Mouse (Mus musculus) 3T3-L1 (cell line): ENCODE data around the gene Cav1.
A peak's percentile ranks its signal among the peaks of the same experiment; 100 is the strongest.

Experiments used
- DNase-seq: peaks from one replicate; pipeline ENCODE4 v3.0.0-alpha.2; 2015; ENCODE audit warnings: low read depth, low spot score

Cav1 gene

DNA sequence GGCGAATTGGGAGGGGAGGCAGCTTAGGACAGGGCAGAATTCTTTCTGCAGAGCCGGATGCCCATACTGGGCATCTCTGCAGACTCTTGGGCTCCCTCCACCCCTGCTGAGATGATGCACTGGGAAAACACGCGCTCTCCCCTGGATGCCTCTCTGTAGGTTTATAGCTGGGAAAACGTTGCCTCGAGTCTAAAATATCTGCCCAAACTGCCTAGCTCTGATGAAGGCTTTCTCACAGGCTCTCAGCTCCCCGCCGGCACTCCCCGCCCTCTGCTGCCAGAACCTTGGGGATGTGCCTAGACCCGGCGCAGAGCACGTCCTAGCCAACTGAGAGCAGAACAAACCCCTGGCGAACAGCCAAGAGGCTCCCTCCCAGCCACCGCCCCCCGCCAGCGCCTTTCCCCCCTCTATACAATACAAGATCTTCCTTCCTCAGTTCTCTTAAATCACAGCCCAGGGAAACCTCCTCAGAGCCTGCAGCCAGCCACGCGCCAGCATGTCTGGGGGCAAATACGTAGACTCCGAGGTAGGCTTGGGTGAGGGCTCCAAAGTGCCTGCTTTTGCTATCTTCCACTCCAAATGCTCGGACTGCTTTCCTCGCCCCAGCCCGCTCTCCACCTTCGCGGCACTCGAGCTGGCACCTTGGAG is at the start of gene Cav1:
Gene Cav1 (plus strand): TSS at position 382 of the 648 bp plus-strand sequence.
- peak; percentile 97 for DNase-seq

DNA sequence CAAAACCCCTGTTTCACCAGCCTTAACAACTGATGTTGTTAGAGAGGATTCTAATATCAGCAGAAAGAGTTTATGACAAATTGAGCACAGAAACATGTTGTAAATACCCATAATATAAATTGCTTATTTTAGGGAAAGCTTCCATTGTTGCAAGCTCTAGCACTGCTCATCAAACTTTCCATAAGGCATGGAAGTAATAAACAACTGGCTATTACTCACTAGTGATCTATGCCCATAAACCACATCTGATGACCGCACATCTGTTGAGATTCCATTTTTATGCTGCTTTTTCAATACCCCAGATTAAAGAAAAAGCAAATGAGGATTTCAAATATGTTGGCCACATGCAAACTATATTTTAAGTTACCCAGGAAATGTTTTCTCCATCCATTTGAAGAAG is 48.0 kb upstream of the Cav1 start:
- DNase-seq, result peak; percentile 88

GRCm38 (mm10) chr6:17258911-17259310 is 47.2 kb upstream of the Cav1 start:
- DNase-seq, result peak; percentile 84

GRCm38 (mm10) chr6:17262786-17263185 is 43.3 kb upstream of the Cav1 start:
- no peak for DNase-seq

DNA sequence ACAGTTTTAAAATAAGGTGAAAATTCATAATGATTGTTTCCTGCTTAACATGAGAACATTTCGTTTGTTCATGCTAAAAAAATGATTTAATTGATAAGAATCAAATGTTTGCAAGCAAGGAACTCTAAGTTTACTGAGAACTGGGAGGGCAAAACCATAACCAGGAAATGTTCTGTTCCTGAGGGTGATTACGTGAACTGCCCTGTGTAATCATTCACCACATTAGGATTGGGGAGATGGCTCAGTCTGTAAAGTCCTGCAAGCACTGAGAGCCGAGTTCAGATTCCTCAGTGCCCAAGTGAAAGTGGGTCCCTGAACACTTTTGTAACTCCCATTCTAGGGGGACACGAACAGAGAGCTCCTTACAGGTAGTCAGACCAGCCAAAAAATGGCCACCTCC is 41.1 kb upstream of the Cav1 start:
- DNase-seq, result no peak

DNA sequence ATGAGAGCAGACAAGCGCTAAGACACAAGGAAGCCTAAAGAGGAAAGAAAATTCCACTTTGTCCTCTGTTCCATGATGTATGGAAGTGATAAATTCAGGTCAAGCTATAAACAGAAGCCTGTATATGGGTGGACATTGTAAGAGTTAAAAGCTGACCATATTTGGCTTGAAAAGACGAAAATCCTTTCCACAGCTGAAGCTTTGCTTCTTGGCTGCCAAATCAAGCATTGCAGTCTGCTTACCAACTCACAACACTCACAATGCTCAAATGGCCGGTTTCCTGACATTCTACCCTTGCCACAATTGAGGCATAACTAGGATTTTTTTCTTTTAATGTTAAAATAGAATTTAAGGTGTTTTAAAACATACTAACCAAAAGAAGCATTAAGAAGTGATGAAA is 39.7 kb upstream of the Cav1 start:
- DNase-seq, result no peak

DNA sequence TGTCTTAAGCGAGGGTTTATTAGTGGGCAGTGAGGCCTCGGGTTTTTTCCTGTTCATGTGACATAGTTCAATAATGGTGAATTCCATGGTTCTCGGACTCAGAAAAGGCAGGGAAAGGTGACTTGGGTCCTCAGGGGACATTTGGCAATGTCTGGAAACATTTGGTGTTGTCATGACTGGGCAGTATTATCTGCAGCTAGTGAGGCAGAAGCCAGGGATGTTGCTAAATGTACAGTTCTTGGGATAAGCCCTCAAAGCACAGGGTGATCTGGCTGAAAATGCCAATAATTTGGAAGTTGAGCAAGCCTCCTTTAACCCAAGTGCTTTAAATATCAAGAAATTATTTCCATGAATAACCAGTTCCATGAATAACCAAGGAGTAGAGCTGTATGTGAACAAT is 27.8 kb upstream of the Cav1 start:
- DNase-seq, result no peak

DNA sequence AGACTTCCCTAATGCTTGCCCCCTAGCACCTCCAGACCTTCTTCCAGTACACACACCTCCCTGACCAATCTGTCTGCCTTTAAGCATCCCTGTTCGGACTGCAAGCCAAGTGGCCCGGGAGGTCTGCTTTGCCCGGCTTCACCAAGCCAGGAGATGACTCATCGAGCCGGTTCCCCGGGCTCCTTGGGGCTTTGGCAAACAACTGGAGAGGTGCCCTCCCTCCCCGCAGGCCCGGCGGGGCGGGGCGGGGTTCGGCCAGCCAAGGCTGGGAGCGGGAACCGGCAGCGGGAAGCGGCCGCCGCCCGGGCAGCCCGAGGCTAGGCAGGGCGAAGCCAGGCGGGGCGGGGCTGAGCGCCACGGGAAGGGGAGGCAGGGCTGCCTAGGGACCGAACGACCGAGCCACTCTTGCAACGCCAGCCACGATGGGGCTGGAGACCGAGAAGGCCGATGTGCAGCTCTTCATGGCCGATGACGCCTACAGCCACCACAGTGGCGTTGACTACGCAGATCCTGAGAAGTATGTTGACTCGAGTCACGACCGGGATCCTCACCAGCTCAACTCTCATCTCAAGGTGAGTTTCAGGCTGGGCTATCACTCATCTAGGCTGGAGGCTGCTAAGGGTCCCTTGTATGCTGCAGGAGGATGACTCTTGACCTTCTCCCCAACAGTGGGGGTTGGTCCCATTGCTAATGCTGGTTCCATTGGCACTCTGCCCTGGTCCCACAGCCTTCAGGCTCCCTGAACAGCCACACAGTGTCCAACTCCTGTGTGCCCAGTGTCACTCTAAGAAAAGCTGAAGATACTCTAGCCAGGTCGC is 25.0 kb upstream of the Cav1 start, which contains the start of gene Cav2:
Gene Cav2 (plus strand): TSS at position 247 of the 818 bp plus-strand sequence.
- DNase-seq, result peak; percentile 94

GRCm38 (mm10) chr6:17281757-17282092 is 24.4 kb upstream of the Cav1 start:
- no peak for DNase-seq

DNA sequence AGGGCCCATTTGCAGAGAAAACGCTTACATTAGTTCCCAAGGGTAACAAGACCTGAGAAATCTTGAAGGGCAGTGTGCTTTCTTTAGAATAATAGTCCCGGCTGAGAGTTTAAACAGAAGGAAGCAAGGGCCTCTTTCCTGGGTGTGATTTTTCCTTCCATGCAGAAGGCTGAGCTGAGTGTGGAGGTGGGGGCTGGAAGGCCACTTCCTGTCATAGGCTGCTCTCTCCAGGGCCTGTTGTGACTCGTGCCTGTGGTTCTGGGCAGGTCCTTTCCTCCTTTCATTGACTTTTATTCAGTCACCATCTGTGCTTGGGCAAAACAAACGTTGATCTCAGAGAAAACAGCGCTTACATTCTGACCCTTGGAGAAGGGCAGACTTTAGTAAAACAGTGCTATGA is 24.0 kb upstream of the Cav1 start:
- DNase-seq, result peak; percentile 75

GRCm38 (mm10) chr6:17283834-17284233 is 22.3 kb upstream of the Cav1 start:
- peak; percentile 53 for DNase-seq

DNA sequence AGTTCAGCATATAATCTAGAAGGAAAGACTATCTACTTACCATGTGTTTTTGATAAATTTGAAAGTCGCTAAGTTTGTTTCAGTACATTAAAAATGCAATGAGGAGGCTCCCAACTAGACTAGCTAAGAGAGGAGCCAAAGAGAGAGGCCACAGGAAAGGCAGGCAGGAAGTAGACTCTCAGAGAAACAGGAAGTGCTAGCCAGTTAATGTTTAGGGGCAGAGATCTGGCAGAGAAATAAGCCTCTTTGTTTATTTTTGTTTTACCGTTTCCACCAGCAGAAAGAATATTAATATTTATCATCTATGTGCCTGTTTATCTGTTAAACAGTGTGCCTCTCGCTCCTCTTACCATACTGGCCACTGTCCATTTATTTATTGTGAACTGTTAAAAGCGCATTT is 19.8 kb upstream of the Cav1 start:
- DNase-seq, result no peak

DNA sequence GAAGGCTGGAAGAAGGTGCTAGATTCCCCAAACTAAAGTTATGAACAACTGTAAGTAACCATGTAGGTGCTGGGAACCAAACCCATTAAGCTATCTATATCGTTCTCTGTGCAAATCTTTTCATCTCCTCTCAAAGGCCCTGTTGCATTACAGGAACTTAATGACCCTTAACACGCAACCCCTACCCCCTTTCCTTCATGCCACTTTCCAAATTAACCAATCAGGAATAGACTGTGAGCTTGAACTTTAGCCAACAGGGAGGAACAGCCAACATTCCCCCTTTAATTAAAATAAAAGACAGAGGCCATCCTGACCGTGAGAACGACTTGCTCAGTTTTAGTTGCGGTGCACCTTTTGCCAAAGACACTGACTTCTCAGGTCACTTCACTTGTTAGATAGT is 11.0 kb upstream of the Cav1 start:
- DNase-seq, result no peak

DNA sequence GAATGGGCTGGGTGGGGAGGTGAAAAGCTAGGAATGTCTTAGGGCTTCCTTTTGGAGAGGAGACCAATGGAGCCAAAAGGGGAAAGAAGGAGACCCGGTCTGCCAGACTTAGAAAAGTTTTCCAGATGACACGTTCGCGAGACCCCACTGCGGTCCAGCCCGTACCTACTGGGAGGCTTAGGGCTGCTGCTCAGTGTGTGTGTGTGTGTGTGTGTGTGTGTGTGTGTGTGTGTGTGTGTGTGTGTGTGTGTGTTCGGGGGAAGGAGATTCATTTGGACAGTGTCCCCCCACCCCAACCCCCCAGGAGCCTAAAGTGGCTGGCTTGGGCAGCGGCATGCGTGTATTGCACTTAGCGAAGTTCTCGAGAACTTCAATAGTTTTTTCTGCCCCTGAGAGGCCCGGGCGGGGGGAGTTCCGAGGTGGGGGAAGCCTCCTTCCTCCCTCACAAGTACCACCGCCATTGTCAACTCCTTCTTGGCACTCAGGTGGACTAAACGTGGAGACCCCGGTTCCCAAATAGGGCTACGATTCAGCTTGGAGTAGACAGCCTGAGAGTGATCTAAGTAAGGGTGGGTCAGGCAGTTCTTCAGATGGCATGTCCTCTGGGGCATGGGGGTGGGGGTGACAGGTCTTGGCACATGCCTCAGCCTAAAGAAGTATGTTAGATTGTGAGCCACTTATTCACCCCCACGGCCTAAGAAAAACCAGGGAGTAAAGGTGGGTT is 629 bp downstream of the Cav1 start:
- DNase-seq, result peak; percentile 56

GRCm38 (mm10) chr6:17307461-17308115 is 1.5 kb downstream of the Cav1 start:
- peak; percentile 92 for DNase-seq

DNA sequence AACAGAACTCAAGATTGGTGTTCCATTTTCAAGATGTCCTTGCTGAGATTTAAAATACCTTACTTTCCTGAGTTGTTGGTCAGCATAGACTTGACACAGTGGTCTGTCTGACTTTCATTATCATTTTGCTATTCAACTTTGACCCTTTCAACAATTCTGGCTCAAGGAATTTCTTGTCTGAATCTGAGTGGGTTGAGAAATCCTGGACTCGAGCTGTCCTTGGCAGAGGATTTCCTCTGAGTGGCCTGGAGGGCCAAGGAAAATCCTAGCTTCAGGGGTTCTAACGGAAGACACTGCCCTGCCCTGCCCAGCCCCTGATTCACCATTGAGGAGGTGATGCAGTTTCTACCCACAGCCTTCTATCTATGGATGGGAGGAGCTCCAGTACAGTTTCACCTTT is 2.5 kb downstream of the Cav1 start:
- peak; percentile 73 for DNase-seq

GRCm38 (mm10) chr6:17309260-17309659 is 3.1 kb downstream of the Cav1 start:
- peak; percentile 87 for DNase-seq

DNA sequence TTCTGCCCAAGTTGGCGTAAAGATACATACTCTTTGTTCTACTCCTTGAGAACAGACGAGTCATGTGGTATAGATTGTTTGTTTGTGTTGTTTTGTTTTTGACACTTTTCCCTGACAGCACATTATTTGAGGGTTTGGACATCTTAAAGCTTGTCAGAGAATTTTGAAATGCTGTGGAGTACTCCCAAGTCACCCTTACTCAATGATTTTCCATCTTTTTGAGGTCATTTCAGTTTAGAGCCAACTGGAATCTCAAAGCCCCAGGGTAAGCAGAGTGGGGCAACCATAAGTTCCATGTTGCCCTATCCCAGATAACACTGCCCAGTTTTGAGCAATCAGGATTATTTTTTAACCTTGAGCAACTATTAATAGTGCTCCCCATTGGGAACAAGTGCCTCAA is 8.1 kb downstream of the Cav1 start:
- DNase-seq, result no peak

DNA sequence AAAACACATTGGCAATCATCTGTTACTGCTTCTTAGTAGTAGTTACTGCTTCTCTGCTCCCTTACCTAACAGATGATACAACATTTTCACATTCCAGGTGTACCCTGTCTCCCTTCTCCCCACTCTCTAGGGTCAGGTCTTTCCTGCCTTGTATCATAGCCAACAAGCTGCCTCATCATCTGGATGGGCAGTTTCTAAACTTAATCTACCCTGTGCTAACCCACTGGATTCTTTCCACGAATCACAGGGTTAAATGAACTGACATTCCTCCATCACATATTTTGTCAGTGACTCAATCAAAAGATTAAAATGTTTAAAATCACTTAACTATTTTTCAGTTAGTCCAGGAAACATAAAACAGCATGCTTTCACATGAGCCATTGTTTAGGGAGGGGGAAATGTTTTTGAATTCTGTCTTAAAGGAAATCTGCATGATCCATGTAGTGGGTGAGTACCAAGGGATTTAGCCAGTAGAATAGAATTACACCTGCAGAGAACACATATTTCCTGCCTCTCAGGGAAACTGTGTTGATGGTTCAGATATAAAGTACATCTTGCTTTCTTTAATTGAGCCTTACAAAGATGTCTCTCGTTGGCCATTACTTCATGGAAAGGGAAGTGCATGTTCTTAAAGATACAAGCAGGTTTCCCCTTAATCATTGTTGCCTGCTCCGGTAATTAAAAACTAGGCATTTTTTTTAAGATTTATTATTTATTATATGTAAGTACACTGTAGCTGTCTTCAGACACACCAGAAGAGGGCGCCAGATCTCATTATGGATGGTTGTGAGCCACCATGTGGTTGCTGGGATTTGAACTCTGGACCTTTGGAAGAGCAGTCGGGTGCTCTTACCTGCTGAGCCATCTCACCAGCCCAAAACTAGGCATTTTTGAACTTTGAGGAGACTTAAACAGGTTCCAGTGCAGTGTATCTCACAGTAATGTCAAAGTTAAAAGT is 8.8 kb downstream of the Cav1 start:
- peak; percentile 68 for DNase-seq

GRCm38 (mm10) chr6:17316294-17317166 is 10.4 kb downstream of the Cav1 start:
- DNase-seq, result no peak
